Mouse (Mus musculus): ENCODE measurements around the gene Tob2. TPM values are rescaled to one million over a fixed set of nuclear protein-coding genes. Genes with fewer than 3 reads are reported as not detected.

The Tob2 gene
- total RNA-seq, 2 experiments from 2014 or later: 34.5 to 44.1 TPM

DNA sequence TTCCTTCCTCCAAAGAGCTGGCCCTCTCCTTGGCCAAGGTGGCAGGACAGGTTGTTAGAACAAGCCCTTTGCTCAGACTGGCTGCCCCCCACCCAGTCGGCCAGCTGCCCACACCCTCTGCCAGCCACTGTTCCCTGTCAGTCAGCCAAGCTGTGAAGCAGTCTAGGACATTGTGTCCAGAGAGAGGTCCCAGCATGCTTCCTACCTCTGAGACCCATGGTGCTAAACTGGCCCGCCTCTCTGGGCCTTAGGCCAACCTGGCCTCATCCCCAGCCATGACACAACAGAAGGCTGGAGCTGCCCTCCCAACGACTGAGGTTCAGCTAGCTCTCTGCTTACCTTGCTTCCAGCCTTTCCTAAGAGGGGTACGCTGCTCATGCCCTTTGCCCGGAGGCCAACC, 19.0 kb downstream of the Tob2 start:
- DNase-seq (ENCODE audit: low spot score in 2 of 2): peak in 1 of 2 experiments; percentile 61

DNA sequence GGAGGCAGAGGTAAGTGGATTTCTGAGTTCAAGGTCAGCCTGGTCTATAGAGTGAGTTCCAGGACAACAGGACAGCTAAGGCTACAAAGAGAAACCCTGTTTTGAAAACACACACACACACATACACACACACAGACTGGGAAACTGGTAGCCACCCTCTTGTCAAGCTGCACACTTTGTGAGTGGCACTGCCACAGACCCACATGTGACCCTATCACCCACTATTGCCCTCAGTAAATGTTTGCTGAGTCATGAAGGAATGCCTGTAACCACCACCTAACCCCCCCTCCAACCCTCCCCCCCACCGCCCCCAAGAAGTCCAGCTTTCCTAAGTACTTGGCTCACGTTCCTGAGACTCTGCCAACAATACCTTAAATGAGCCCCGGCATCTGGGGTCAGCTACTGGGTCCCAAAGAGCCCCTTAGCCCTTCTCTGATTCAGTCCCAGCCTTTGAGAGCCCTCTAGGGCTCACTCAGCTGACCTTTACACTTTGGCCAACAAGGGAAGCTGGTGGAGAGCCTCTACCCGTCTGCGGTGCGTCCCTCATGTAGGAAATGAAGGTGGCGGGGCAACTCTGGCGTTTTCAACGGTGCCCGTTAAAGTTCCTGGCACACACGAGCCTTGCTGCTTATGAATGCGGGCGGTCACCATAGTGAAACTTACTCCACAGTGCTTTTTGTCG, 19.9 kb downstream of the Tob2 start:
- DNase-seq (ENCODE audit: low spot score in 2 of 2): no peak

DNA sequence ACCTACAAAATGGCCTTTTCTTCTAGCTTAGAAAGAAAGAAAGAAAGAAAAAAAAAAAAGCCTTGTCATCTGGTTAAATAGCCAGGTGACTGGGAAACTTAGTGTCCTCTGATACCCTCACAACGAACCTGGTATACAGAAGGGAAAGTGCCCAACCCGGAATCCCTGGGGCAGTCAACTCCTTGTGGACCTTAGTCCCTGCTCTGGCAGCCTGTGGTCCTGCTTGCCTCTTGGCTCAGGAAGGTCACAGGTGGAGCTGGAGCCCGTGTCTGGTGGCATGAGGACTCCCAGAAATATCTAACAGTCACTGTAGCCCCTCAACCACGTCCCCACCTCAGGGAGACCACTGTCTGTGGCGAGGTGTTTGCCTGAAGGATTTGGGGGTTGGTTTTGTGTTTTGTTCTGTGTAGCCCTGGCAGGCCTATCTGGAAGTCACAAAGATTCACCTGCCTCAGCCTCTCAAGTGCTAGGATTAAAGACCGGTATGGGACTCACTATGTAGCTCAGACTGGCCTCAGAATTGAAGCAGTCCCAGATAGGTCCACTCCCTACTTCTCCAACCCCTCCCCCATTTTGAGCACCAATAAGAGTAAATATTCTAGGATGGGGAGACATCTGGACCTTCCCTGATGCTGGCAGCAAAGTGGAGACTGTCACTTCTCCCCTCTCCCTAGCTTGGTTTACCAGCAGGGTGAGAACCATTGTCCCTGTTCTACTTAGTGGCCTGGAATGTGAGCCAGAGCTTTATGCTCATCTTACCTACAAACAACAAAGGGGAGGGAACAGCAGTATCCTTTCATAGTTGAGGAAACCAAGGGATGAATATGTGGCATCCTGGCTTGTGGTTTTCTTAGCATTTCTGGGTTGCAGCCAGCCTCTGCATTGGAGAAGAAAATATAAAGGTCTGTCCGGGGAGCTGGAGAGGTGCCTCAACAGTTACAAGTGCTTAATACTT, 21.4 kb downstream of the Tob2 start:
- DNase-seq (ENCODE audit: low spot score in 2 of 2): no peak

DNA sequence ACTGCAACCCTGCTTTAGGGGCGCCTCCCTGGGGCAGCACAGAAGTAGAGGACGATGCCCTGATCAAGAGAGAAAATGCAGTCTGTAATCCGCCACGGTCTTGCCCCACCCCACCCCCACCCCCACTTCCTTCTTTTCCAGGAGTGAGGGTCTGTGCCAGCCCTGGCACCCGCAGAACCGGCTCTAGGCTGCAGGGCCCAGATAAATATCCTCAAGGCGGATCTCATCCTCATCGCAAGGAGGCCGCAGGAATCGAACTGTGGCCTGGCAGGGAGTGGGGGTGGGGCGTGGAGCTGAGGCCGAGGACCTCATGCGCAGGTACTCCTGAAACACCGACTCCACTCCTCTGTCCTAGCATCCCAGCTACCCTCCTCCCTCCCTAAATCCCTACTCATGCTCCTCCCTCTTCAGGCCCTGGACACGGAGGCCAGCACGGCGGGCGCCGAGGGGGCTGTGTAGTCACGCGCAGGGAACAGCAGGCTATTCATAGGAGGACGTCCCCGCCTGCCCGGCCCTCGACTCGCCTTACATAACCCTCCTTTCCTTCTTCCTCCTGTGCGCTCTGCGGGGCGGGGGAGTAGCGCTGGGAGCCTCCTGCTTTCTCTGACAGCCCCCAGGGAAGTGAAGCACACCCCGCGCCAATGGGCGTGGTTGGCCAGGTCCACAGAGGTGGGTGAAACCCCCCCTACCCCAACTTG, 22.3 kb downstream of the Tob2 start:
- DNase-seq (ENCODE audit: low spot score in 2 of 2): peak; percentile 78 to 86

DNA sequence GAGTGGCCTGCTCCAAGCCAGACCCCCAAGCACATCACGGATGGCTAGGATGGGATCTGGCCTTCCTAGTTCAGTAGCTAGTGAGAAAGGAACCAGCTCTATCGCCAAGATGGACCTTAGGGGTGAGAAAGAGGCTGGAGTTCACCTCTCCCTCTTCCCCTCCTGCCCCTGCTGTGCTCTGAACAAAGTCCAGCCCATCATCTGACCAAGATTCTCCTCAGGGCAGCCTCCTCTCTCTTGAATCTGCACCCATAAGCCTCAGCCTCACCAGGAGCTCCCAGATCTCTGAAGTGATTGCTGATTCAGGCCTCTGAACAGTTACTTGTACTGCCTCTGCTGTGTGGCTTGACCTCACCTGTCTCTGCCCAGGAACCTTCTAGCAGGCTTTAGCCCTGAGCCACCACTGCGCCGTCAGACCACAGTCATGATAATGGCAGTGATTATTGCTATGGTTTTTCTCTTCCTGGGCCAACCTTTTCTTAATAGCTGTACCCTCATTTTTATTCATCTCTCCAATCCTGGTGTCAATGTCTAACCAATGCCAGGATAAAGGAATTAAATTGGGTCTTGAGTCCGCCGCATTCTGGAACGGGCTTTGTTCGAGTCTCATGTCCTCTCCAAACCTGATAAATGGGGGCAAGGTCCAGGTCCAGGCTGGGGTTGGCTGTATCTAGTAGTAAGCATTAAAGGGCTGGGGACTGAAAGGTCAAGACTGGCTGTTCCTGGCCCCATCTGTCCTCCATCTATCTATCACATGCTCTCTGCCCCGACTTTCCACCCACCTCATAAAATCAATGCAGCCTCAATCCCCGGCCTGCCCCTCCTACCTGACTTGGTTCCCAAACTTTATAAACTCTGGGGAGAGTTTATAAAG, 23.4 kb downstream of the Tob2 start:
- no peak for DNase-seq (ENCODE audit: low spot score in 2 of 2)

DNA sequence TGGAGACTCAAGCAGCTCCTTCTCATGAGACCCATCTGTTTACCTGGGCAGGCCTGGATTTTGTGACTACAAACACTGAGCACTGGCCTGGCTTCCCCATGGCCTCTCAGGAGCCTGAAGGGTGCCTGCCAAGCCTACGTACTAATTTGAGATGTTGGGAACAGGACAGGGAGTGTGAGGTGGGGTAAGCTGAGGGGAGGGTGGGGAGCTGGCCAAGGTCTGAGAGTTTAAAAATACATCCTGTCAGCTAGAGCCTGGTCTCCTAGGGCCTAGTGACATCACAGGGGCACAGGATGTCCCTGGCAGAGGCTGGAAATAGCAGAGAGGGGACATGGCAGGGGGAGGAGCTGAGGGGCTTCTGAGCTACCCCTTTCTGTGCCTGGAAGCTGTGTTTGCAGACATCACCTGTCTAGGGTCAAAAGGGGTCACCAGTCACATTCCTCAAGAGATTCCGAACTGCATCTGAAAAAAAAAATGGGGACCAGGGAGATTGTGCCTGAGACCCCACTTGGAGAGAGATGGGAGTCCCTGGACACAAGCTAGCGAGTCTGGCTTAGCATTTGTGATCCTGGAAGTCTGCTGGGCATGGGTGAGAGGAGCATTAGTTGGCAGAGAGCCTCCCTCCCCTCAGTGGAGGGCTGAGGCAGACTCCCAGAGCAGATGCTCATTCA, 24.3 kb downstream of the Tob2 start:
- no peak for DNase-seq (ENCODE audit: low spot score in 2 of 2)

DNA sequence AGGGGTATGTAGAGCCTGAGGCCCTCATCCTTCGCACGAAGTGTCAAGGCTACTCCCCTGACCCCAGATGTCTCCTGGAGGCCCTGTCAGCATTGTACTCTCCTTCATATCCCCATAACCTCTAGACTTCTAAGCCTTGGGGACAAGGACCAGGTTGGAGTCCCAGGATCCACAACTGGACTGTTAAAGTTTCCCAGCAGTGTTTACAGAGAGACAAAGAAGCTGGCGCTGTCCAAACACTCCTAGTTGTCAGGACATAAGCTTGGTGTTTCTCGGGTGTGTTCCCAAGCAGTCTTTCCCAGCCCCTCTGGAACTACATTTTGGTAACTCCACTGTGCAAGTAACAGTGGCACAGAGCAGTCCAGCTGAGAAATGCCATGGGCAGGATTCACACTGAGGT, 25.1 kb downstream of the Tob2 start:
- DNase-seq (ENCODE audit: low spot score in 2 of 2): no peak

DNA sequence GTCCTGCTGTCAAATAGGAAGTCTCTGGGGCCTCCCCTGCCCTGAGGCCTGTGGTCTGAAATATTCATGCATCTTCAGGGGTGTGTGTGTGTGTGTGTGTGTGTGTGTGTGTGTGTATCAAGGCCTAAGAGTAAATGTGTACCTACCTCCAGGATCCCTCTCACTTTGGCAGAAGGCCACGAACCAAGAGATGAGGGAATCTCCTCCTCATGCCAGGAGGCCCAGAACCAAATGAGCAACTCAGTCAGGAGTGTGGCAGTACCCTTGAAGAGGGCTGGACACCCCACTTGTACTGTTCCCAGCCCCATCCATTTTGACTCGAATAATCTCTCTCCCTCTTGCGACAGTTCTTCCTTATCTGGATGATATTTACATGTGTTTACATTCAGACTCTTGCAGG, 26.4 kb downstream of the Tob2 start:
- no peak for DNase-seq (ENCODE audit: low spot score in 2 of 2)

DNA sequence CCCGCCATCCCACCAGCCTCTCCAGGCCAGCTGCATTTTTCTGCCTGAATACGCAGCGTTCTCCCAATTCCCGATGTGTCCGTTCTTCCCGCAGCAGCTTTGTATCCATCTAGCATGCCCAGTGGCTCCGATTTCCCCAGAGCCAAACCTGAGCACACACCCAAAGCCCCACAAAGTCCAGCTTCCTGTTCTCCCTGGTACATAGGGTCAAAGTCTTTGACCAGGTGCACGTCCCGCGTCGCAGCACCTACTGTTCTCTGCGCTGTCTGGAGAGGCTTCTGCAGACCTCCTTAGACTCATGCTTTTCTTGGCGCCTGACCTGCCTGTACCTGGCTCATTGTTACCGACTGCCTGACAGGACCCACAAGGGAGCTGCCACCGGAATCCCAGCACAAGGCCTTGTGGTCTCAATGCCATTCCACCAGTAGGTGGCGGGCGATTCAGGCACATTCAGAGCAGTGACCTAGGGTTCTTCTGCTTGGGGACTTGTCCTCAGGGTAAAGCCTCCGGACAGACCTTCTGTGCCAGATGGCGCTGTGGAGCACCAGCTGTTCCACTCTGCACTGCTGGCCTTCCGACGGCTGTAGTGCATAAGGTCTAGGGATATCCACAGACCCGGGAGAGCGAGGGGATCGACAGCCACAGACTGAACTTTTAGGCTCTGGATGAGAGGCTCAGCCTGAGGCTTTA, 27.3 kb downstream of the Tob2 start:
- peak; percentile 69 to 91 for DNase-seq (ENCODE audit: low spot score in 2 of 2)

DNA sequence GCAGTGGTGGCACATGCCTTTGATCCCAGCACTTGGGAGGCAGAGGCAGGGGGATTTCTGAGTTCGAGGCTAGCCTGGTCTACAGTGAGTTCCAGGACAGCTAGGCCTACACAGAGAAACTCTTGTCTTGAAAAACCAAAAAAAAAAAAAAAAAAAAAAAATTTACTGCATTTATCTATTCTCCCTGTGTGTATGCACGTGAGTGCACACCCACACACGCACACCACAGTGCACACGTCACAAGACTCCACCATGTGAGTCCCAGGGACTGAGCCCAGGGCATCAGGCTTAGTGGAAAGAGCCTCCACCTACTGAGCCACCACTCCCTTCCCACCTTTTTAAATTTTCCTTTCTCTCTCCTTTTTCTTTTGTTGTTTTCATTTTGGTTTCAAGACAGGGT, 28.1 kb downstream of the Tob2 start:
- DNase-seq (ENCODE audit: low spot score in 2 of 2): no peak

DNA sequence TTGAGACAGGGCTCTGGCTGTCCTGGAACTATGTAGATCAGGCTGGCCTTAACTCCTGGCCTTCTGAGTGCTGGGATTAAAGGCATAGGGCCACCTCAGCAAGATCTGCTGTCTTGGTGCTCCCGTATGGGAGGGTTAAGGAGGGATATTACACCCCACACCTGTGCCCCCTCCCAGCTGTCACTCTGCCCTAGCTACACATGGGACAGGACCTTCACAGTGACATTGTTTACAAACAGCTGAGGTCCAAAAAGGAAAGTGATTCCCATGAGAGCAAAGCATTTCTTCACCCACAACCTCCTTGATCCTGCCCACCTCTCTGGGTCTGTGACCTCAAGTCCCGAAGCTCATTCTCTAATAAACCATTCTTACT, 29.4 kb downstream of the Tob2 start:
- DNase-seq (ENCODE audit: low spot score in 2 of 2): no peak

DNA sequence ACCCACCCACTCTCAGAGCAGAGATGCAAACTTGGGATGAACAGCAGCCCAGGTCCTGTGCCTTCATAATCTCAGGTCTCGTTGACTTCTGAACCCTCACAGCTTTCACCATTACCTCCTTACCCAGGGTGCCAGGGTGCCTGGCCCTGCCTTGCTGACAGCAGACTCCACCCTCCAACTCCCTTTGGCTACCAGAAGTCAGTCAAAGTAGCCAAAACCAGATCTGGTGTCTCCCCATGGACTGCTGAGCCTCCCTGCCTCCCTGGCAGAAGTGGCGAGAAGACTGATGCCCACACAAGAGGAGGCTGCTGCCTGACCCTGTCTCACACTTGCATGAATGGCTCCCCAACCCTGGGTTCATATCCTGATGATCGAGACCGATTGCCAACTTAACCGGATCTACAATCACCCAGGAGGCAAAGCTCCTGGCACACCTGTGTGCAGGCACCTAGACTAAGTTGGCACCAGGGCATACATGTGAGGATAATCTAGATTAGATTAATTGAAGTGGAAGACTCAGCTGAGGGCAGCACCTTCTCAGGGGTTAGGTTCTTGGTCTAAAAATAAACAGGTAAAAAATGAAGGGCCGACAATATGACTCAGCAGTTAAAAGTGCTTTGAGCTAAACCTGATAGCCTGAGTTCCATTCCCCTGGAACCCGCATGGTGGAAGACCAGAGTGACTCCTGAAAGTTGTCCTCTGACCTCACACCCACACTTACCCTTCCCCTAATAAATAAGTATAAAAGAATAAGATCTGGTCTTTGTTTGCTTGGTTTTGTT, 30.0 kb downstream of the Tob2 start:
- DNase-seq (ENCODE audit: low spot score in 2 of 2): no peak

DNA sequence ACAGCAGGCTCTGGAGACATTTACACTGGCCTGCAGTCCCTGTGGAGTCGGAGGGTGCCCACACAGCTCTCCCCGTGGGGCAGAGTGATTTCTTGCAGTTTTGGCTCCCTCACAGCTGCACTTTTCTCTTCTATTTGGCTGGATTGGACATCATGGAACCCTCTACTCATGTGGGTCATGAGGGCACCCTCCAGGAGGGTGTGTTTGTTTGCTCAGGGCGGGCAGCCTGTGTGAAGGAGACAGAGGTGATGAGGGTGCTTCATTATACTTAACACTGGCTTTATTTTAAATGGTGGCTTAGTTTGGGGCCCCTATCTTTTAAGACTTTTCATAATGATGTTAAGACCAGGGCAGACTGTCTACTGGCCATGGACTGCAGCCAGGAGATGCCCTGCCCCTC, 33.8 kb downstream of the Tob2 start:
- DNase-seq (ENCODE audit: low spot score in 2 of 2): no peak

DNA sequence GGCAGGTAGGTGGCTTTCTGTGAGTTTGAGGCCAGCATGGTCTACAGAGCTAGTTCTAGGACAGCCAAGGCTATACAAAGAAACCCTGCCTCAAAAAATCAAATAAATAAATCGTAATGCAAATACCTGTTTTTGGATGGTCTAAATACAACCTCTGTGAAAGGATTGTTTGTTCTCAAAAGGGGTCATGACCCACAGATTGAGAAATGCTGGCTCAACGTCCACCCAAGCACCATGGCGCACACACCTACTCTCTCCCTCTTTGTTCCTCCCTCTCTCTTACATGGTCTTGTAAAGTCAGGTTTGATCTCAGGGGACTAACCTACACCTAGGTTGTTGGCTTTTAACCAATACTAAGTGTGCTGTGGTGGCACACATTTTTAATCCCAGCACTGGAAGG, 36.0 kb downstream of the Tob2 start:
- no peak for DNase-seq (ENCODE audit: low spot score in 2 of 2)

DNA sequence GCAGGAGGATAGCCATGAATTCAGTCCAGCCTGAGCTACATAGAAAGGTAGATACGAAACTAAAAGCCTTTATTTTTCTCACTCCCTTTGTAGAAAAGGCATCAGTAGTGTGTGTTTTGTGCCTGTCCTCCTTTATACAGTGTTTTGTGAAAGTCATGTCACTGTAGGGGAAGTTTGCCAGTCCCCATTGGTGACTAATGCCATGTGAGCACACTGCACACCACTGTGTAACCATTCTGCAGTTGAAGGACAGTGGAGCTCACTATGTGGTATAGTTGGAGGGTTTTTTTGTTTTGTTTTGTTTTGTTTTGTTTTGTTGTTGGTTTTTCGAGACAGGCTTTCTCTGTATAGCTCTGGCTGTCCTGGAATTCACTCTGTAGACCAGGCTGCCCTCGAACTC, 40.2 kb downstream of the Tob2 start:
- no peak for DNase-seq (ENCODE audit: low spot score in 2 of 2)

DNA sequence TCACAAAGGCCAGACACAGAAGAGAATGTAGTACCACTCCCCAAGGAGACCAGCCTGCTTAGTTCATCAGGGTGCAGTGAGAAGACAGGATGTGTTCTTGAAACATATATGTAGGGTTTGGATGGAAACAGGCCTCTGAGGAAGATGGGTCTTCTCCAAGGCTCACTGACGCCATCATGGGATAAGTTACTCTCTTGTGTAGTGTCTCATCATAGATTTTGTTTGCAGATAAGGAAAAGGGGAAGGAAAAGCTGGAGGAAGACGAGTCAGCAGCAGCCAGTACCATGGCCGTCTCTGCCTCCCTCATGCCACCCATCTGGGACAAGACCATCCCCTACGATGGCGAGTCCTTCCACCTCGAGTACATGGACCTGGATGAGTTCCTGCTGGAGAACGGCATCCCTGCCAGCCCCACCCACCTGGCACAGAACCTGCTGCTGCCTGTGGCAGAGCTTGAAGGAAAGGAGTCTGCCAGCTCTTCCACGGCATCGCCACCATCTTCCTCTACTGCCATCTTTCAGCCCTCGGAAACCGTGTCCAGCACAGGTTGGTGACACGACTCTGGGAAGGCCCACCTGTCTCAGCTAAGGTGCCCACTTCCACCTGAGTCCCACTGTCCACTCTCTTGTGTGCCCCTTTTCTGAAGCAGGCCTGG, 43.8 kb downstream of the Tob2 start:
- DNase-seq (ENCODE audit: low spot score in 2 of 2): no peak

DNA sequence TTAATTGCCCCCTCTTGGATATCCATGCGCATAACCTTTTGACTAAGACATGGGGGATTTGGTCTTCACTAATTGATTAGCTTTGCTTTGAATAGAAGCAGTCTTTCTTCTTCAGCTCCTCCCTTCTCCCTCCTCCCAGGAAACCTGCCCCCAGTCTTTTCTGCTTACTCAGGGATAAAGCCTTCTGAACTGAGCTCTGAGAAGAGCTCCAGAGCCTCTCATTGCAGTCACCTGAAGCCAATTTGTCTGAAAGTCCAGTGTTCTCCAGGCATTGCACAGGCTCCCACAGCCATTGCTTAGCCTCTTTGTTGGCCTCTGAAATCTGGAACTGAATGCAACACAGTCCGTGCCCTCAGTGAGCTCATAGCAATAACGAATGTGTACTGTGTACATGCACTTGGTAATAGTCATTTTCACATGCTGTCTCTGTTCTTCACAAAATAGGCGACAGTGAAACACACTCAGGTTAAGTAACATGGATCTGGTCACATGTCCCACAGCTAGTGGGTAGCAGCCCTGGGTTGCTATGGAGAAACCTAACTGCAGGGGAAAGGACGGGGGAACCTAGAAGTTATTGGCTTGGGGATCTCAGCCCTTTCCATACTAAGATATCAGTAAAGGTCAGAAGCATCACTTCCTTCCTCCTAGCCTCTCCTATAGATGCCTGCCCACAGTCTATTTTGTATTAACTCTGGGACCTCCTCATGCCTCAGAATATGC, 44.5 kb downstream of the Tob2 start:
- no peak for DNase-seq (ENCODE audit: low spot score in 2 of 2)
